Mouse (Mus musculus) lung, embryonic 14.5 days (tissue): ENCODE measurements at regions not wholly inside any gene's neighbourhood (a gene's known extent, or its start where the extent isn't known, plus 50 kb on each side); places are given as distances from the start of the nearest gene placed in this dataset.

ENCODE experiments used
- ATAC-seq: fragments of 200-750 bp; cut with Nextera tagmentation; 2 replicates; pipeline ENCODE4 v1.8.0; 2017; ENCODE audit warnings: mild to moderate bottlenecking, moderate TSS enrichment, moderate library complexity; ENCODE audit not compliant: insufficient read depth
- DNase-seq: peaks from one replicate; pipeline ENCODE4 v3.0.0-alpha.2; 2015
- H3K27ac ChIP-seq: fragments of 300-500 bp; sonication (generic); 2 replicates; pipeline ENCODE4 v1.5.1; 2014; ENCODE audit warnings: low read depth, mild to moderate bottlenecking, moderate library complexity
- H3K27me3 ChIP-seq: fragments of 300-500 bp; sonication (generic); 2 replicates; pipeline ENCODE4 v1.6.1; 2014; ENCODE audit warnings: low read length, control low read depth; ENCODE audit not compliant: insufficient read depth
- H3K36me3 ChIP-seq: fragments of 300-500 bp; sonication (generic); 2 replicates; pipeline ENCODE4 v1.6.1; 2014; ENCODE audit warnings: control low read depth; ENCODE audit not compliant: insufficient read depth
- H3K4me1 ChIP-seq: fragments of 300-500 bp; sonication (generic); 2 replicates; pipeline ENCODE4 v1.6.1; 2014; ENCODE audit warnings: antibody characterized with exemption, control low read depth; ENCODE audit not compliant: insufficient read depth
- H3K4me2 ChIP-seq: fragments of 300-500 bp; sonication (generic); 2 replicates; pipeline ENCODE4 v1.6.1; 2014; ENCODE audit warnings: mild to moderate bottlenecking
- H3K4me3 ChIP-seq: fragments of 300-500 bp; sonication (generic); 2 replicates; pipeline ENCODE4 v1.5.1; 2014; ENCODE audit warnings: low read depth, low read length
- H3K9ac ChIP-seq: fragments of 300-500 bp; sonication (generic); 2 replicates; pipeline ENCODE4 v1.6.1; 2014
- H3K9me3 ChIP-seq: fragments of 300-500 bp; sonication (generic); 2 replicates; pipeline ENCODE4 v1.6.1; 2016; ENCODE audit warnings: low read depth, low read length, control low read depth
- CTCF ChIP-seq: IDR thresholded peaks from 2 replicates; pipeline ENCODE4 v1.5.1; 2016; ENCODE audit warnings: antibody characterized with exemption, low read depth
- WGBS: fragments of 180-500 bp; shearing (Covaris S2); extraction: QIAGEN DNeasy Blood & Tissue Kit; methylation state at CpG from one replicate; pipeline ENCODE4 v1.1.7; 2014; 5-methylcytosine and 5-hydroxymethylcytosine counted together

DNA sequence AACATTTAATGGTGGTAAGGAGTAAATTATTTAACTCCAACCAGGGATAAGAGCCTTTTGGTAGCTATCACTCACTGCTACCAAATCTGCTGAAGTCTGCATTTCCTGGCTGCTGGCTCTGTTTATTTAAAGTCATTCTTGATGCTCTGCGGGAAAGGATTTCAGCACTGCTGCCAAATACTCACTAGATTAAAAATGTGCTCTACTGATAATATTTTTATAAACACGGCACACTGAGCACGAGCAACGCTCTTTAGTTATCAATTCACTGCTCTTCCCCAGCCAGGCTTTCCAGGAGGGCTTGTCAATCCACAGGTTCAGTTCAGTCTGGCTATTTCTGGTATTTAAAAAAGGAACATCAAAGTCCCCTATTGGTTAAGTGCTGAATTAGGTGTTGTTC lies 591.3 kb upstream of the Cited2 start:
- Histone ChIP-seq H3K36me3 (no peaks in the 10 kb centered on the region), H3K9me3 (no peaks in the 10 kb centered on the region; the same call in 1 of the 2 replicates), H3K4me3 (no peak overlapping the region), H3K4me2 (no peak overlapping the region), H3K27ac (no peak overlapping the region), H3K27me3 (no peaks in the 10 kb centered on the region), H3K9ac (no peak overlapping the region), H3K4me1 (no peaks in the 10 kb centered on the region)
- no peak for TF ChIP-seq CTCF
- peak; percentile 86 for DNase-seq
- peak; percentile 89 for ATAC-seq
- 9% methylated on average over 4 of the region's 4 CpGs for WGBS

DNA sequence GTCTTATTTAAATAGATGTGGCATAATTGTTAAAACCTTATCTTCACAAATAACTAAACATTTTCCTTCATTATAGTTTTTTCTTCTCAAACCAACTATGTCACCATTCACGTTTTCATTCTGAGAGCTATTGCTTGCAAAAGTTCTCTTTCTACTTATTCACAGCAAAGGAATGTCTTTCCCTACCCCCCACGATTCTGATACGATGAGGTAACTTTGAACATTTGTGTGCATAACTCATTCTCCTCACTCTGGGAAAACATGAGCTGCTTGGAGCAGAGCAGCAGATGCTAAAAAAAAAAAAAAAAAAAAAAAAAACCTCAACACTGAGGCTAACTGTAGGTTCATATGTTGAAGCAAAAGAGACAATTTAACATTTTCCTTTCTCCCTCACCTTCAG lies 547.6 kb upstream of the Cited2 start:
- Histone ChIP-seq H3K4me2 (no peak overlapping the region), H3K9me3 (no peaks in the 10 kb centered on the region), H3K27ac (no peak overlapping the region), H3K4me1 (no peaks in the 10 kb centered on the region), H3K9ac (no peak overlapping the region), H3K36me3 (no peaks in the 10 kb centered on the region), H3K27me3 (no peaks in the 10 kb centered on the region), H3K4me3 (no peak overlapping the region)
- peak; percentile 47; the same call in 1 of the 2 replicates for ATAC-seq
- WGBS = 33% methylated on average over 3 of the region's 3 CpGs
- TF ChIP-seq CTCF = no peak
- peak; percentile 62 for DNase-seq

- H3K27me3 ChIP-seq = no peaks in the 10 kb centered on the region
- TF ChIP-seq CTCF = no peak
- no peak for DNase-seq
- no peaks in the 10 kb centered on the region for H3K4me1 ChIP-seq
- H3K4me3 ChIP-seq = no peak overlapping the region
- ATAC-seq = no peak
- no peaks in the 10 kb centered on the region for H3K9me3 ChIP-seq
- no peaks in the 10 kb centered on the region for H3K36me3 ChIP-seq
- H3K4me2 ChIP-seq = no peak overlapping the region
- H3K27ac ChIP-seq = no peak overlapping the region
- 84% methylated on average over 1 of the region's 1 CpGs for WGBS
- H3K9ac ChIP-seq = no peak overlapping the region
Measured at GRCm38 (mm10) chr10:17177054-17177453, 546.0 kb upstream of the Cited2 start.

DNA sequence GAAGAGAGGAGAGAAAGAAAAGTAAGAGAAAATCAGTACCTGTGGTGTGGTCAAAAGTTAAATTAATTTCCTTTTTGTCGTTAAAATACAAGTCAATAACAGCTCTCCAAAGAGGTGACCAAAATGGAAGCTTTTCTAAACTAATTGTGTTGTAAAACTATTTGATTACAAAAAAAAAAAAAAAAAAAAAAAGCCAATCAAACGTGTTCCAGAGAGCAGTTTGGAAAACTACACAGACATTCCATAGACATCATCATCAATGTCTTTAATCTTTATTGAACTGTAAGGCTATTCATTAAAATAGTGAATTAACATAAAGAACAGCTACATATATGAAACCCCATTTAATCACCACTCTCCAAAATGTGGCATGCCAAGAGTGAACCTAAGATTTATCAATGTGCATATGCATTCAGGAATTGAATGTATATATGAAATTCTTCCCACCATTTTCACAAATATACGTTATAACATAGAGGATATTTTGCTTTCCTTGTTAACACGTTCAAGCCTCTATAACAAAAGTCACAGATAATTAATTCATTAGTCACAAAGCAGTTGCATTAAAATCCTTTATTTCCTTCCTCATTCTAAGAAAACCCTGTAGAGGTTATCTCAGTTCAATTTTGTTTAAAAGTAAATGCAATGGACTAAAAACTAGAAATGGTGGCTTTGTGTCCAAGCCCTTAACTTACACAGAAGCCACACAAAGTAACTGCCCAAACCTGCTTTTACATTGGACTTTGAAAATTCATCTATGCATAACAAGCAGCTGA lies 545.3 kb upstream of the Cited2 start:
- DNase-seq (no peak), ATAC-seq (no peak)
- Histone ChIP-seq H3K27ac (no peak overlapping the region), H3K4me1 (no peaks in the 10 kb centered on the region), H3K9ac (no peak overlapping the region), H3K4me2 (no peak overlapping the region), H3K4me3 (no peak overlapping the region), H3K9me3 (no peaks in the 10 kb centered on the region), H3K36me3 (no peaks in the 10 kb centered on the region), H3K27me3 (no peaks in the 10 kb centered on the region)
- TF ChIP-seq CTCF = no peak
- 79% methylated on average over 4 of the region's 4 CpGs for WGBS

- no peak overlapping the region for H3K4me3 ChIP-seq
- TF ChIP-seq CTCF = no peak
- no peak overlapping the region for H3K27ac ChIP-seq
Measured at GRCm38 (mm10) chr10:17178627-17179026, 544.4 kb upstream of the Cited2 start.

DNA sequence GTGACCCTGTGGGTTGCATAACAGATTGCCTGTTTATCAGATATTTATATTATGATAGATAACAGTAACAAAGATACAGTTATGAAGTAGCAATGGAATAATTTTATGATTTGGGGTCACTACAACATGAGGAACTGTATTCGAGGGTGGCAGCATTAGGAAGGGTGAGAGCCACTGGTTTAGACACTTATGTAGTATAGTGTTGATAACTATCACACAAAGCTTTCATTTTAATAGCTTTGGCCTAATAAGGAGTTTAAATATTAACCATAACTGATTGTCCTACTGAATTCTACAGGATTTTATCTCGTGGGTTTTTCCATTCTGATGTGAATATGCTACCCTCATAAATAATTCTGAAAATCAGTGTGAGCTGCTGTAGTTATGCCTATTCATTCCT lies 538.6 kb upstream of the Cited2 start:
- Histone ChIP-seq H3K9ac (no peak overlapping the region), H3K4me1 (no peaks in the 10 kb centered on the region), H3K27me3 (no peaks in the 10 kb centered on the region), H3K27ac (no peak overlapping the region), H3K4me2 (no peak overlapping the region), H3K4me3 (no peak overlapping the region), H3K9me3 (no peaks in the 10 kb centered on the region), H3K36me3 (no peaks in the 10 kb centered on the region)
- 35% methylated on average over 2 of the region's 2 CpGs for WGBS
- no peak for TF ChIP-seq CTCF
- ATAC-seq (no peak), DNase-seq (no peak)

More at GRCm38 (mm10) chr10:17178627-17179026, 544.4 kb upstream of the Cited2 start:
- H3K27me3 ChIP-seq = no peaks in the 10 kb centered on the region
- ATAC-seq (no peak), DNase-seq (no peak)
- H3K9me3 ChIP-seq = no peaks in the 10 kb centered on the region
- H3K36me3 ChIP-seq = no peaks in the 10 kb centered on the region
- H3K4me2 ChIP-seq = no peak overlapping the region
- H3K4me1 ChIP-seq = no peaks in the 10 kb centered on the region
- no peak overlapping the region for H3K9ac ChIP-seq

DNA sequence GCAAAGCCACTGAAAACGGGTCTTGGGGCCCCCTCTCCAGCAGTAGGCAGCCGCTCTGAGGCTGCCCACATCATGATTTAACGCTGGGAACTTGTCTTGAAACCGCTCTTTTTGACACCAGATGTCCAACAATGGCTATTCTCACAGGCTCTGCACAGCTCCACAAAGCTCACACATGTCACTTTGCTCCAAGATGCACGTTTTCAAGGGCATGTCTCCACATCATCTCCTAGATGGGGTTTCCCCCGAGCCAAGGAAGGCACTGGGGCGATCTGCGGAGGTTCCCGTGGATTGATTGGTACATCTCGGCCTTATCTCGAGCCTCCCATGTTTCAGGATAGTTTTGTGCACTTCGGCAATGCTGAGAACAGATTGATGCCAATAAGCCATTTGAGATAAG lies 526.8 kb upstream of the Cited2 start:
- H3K4me2 ChIP-seq = no peak overlapping the region
- DNase-seq = no peak
- no peaks in the 10 kb centered on the region for H3K9me3 ChIP-seq
- no peak for ATAC-seq
- no peaks in the 10 kb centered on the region for H3K4me1 ChIP-seq
- no peak for TF ChIP-seq CTCF
- no peak overlapping the region for H3K9ac ChIP-seq
- WGBS = 41% methylated on average over 12 of the region's 12 CpGs
- no peaks in the 10 kb centered on the region for H3K36me3 ChIP-seq
- H3K27ac ChIP-seq = no peak overlapping the region
- no peak overlapping the region for H3K4me3 ChIP-seq
- H3K27me3 ChIP-seq = no peaks in the 10 kb centered on the region
